Mouse (Mus musculus) left cerebral cortex, adult 11 months (tissue): ENCODE data around the gene Neurl3.

ENCODE experiments used
- DNase-seq: peaks from one replicate; pipeline ENCODE4 v3.0.0; 2022; ENCODE audit warnings: low spot score

Gene Neurl3

DNA sequence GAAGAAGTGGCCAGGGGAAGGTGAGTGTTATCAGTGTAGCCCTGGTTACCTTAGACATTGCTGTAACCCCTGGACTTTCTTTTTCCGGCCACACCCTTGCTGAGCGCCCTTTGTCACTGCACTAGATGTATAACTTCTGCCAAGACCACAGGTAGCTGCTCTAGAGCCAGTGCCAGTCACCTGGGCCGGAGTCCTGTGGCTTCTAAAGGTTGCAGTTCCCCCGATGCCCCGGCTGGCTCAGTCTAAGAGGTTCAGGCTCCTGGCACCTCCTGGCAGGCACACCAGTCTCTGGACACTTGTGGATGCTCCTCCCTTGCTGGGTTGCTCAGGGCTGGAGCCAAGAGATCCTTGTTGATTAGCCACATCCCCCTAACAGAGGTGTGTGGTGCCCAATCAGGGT, at the start of gene Neurl3:
TSS of gene Neurl3 (minus strand) at position 225 of the 400 bp plus-strand sequence.
- no peak for DNase-seq

DNA sequence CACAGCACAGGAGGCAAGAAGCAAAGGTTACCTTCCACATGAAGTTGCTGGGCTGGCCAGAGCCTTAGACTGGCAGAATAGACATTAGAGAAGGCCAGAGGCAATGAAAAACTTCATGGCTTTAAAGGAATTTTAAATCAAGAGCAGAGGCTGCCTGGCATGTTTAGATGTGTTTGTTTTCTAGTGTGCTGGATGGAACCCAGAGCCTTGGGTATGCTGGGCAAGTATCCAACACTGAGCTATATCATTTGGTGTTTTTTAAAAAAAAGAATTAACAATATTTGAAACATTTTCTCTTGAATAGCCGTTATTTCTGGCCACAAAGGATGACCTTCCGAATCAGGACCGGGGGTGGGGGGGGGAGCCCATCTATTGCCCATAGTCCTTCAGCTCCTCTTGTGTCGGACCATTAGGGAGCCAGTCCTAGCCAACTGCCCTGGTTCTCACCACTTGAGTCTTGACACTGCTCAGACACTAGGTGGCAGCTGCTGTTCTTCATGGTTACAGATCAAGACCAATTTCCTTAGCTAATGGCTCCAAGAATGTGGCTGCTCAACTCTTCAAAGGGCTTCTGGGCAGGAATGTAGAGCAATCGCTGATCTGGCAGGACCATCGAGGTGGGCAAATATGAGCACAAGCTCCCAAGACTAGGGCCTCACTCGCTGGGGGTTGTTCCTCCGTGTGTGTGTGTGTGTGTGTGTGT, 49.4 kb upstream of the Neurl3 start:
- DNase-seq, result peak; percentile 45

DNA sequence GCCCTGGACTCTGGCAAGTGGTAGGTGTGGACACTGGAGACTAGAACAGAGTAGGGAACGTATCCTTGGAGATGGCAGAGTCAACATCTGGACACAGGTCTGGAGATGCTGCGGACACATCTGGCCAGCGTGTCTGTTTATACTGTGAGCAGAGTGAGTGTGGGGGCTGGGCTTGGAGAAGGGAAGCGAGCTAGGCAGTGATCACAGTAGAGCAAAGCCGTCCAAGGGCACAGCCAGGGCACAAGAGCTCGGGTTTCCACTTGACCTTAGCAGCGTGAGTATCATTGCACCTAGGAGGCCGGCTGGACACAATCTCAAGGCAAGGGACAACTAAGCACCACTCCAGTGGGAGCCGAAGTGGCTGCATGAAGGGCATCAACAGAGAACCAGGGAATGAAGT, 48.6 kb upstream of the Neurl3 start:
- no peak for DNase-seq

DNA sequence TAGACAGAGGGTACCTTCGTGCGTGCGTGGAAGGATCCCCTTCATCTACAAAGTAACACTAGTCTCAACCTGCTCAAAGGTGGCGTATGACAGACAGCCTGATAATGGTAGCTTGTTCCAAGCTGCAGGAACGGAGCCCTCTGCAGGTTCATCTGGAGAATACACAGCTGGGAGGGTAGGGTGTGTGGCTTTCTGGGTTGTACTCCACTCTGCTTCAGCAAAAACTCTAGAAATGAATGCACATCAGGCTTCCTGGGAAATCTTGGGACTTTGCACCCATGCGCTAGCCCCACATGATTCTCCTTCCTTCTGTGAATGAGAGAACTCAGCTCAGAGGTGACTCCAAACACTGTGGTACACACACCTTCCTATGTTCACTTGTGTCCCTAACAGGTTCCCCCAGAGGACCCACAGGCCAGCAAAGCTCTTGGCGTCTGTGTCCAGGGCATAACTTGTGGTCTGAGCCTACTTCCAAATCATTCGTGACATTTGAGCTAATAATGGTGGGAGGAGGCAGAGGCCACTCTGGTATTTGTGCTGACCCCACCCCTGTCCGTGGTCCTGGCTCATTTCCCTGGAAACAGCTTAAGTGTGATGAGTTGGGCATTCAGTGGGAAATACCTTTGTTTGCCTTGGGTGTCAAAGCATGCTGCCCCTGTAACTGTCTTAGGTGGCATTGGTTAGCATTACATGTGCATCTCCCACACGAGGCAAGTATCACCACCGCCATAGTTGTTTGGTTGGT, 47.5 kb upstream of the Neurl3 start:
- no peak for DNase-seq

DNA sequence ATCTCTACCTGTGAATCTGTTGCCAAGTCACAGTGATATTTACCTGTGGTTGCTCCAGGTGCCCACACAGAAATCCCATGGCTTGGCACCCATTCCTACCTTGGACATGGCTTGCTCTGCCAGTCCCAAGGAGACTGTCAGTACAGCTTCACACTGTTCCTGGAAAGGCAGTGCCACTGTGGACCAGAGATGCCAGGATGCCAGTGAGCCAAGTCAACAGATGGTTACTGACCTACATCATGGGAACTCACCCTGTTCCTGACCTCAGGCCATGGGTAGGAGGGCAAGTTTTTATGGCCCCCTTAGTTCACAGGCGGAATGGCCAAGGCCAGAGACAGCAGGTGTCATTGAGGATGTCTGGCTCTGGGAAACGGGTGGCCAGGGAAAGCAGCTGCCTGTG, 46.7 kb upstream of the Neurl3 start:
- DNase-seq, result no peak

DNA sequence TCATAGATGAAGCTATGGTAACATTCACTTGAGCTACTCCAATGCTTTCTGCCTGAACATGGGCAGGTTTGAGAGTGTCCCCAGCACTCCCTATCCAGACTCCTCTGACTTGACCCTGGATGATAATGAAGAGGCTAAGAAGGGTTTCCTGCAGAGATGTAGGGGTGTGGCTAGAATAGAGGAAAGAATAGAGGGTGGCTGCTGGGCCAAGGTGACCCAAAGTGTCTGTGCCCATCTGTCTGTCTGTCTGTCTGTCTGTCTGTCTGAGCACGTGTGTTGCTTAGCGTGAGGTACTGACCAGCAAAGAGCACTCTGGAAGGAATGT, 41.3 kb upstream of the Neurl3 start:
- DNase-seq, result no peak

DNA sequence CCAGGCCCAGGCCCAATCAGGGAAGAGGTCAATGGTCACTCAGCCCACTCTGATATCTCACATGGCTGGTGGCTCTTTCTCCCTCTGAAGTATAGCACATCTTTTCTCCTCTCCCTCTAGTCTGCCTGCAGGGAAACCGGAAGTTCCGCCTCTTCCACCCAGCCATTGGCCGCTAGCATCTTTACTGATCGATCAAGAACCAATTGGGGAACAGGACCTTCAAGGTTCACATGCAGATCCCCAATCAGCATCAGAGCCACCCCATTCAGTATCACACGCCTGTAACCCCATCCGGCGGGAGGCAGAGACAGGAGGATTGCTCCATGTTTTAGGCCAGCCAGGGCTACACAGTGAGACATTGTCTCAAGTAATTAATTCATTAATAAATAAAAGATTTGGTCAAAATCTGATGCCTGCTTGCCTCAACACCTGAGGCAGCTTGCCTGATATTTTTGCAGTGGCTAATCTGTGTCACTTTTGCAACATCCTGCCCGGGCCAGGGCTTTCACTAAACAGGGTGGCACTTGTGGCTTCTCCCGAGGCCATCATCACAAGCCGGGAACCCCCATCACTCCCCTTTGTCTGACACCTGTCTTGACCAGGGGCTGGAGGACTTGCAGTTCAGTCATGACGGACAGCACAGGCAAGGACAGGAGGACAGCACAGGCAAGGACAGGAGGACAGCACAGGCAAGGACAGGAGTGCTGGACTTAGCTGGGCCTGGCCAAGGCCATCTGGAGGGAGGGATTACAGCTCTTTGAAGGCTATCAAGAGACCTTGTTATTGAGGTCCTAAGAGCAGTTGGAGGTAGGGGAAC, 40.7 kb upstream of the Neurl3 start:
- DNase-seq, result no peak

DNA sequence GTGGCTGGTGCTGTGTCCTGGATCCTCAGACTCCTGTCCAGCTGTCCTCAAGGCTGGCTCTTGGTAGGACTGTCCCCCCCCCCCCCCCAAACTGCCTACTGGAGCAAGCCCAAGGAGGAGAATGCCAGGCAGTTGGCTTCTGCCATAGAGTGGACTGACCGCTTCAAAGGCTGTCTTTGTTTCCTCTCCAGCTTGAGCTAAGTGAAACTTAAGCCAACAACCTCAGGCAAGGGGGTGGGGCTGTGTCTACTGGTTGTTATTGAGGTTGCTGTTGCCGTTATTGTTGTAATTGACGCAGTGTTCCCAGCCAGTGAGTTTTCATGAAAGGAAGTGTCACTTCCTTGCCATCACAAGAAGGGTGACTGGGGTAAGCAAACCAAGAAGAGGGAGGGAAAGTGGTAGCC, 35.0 kb upstream of the Neurl3 start:
- peak; percentile 57 for DNase-seq

DNA sequence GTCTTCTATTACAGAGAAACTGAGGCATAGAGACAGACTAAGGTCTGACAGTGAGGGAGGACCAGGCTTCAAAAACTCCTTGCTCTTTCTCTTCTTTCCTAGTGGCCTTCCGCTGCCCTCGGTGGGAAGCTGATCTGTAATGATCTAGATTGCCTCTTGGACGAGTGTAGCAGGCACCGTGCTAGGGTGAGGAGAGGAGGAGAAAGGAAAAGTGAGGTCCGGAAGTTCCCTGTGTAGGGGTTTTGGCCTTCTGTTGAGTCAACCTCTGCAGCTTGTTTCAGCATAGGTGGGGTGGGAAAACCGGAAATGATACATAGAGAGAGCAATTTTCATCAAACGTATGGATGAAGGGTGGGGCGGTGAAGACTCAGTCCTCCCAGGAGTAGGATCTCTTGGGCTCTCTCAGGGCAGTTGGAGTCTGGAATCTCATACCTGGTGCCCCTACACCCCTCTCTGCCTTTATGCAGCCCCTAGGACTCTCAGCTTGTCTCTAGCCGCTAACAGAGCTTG, 34.5 kb upstream of the Neurl3 start:
- DNase-seq, result no peak

DNA sequence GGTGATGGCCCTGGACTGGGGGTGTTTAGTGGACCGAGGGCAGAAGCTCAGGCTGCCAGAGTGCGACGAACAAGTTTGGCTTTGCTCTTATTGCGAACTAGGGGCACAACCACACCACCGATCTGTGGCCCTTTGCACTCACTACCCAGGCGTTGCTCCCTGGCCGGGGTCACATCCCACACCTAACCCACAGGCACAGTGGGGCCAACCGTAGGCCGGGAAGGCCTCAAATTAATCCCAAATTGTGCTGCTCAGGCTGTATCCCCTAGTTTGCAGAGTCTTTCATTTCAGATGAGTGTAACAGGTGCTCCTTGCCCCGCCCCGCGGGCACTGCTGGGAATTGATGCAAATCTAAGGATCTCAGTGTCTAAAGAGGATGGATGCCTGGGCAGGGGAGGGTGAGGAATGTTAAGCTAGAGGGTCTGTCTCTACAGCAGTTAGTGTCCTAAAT, 34.0 kb upstream of the Neurl3 start:
- no peak for DNase-seq

DNA sequence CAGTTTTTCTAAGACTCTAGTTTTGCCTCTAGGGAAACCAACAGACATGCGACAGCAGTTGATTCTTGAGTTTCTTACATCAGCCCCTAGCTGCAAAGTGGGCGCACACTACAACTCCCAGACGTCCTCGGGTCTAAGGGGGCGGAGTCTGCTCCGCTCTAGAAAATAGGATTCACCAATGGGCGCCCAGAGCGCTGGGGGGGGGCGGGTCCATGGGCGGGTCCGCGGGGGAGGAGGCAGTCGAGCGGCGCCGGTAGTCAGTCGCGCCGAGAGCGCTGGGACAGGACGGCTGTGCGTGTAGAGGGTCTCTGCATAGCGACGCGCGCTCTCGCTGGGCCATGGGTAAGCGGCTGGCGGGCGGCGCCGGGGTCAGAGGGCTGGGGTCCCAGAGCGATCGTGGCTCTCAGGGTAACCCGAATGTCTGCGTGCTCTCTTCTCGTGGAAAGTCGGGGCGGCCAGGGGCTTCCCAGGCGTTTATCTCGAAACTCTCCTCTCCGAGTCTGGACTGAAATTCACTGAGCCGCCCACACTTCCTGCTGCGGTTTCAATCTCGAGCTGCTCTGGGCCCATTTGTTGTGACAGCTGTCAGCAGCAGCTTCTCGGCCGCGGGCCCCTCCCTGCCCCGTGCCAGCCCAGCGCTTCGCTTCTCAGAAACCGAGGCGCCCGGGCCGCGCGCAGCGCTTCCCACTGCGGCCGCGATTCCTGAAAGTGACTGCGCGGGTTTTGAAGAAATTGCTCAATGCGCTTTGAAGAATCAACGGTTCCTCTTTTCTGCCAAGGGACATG, 33.2 kb upstream of the Neurl3 start, which contains the start of gene Arid5a:
TSS of gene Arid5a (plus strand) at position 239 of the 786 bp plus-strand sequence.
- DNase-seq, result peak; percentile 82

DNA sequence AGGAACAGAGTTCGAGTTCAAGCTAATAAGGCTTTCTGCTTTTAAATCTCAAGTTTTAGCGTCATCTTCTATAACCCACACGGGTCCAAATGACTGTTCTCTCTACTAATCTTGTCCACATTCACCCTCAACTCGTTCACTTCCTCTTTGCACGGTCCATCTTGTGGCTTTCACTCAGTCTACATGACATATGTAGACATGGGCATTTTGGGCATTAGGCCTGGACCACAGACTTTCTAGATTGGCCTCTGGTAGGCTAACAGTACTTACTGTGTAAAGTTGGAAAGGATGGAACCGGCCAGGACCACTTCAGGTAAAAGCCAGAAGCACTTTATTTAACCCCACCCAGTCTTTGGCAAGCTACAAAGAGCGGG, 32.6 kb upstream of the Neurl3 start:
- DNase-seq, result no peak

DNA sequence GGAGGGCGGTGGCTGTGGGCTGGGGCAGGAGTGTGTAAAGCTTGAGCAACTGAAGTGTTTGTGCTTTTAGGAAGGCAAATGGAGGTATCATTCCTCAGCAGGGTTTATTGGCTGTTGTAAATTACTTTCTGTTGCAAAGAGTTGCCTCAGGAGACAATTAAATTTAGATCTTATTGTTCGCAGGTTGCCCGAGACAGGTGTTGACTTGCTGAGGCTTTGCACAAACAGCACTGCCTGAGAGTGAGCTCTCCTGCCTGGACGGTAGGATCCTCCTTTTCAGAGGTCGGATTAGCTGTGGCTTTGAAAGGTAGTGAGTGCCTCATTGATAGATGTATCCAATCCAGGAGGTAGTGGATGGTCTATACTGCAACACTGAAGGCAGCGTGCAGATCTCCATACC, 31.6 kb upstream of the Neurl3 start:
- DNase-seq, result no peak

DNA sequence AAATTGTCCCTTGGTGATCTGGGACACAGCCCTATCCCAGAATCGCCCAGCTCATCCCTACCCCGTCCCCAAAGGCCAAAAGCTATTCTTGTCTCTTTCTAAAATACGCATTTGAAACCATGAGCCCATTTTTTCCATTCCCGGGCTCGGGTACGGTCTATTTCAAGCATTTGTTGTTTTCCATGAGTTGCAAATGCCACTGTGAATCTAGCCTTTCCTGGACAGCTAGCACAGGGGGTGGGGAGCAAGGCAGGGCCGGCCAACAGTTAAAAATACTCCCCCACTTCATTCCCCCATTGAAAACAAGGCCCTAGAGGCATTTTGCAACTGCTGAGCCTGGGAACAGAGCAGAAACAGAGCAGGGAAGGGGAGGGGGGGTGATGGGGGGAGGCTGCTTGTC, 30.3 kb upstream of the Neurl3 start:
- no peak for DNase-seq

DNA sequence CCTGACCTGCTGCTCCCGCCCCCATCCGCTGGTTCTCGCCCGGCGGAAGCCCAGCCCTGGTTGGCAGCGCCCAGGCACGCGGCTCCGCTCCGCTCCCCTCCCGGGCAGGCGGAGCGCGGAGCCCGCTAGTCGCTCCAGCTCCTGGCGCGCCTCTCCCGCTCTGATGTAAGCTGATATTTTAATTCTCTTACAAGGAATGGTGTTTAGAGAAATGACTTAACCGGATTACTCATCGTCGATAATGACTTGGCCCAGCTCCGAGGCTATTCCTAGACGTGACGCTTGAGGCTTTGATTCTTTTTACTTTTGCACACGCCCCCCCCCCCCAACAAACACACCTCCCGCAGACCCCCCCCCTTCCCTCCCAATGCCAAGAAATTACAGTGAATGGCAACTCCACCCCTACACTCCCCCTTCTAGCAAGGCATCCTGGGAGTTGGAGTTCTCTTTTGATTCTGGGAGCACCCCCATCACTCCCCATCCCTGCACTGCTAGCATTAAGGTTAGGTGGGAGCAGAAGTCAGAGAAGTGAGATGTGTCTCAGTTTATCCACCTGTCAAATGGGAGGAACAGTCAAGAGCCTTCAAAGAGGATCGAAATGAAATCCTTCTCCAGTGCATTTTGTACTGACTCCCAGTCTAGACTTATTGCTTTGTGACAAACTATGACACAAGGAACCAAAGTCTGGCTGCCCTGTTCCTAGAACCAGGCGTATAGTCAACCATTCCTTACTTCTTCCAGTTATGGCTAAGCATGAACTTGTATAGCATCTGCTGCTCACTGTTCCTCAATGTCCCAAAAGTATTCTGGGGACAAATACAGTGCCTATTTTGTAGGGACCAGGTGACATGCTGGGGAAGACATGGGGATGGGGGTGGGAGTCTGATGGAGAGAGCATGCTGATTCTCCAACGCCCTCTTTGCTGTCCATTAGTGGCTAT, 29.2 kb upstream of the Neurl3 start:
- DNase-seq, result peak; percentile 72

DNA sequence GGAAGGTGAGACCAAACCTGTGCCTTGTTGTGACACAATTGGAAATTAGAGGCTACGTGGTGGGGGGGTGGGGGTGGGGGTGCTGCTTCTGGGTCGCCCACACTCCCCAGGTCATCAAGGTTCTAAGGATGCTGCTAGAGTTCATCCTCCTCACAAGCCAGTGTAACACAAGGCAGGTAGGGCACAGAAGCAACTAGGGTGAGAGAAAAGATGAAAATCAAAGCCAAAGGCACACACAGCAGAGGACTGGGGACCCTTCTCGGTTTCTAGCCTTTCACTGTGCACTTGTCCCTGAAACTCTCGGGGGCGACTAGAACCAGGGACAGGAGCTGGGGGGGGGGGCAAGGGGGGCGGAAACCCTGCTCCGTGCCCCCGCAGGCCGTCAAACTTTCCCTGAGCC, 28.5 kb upstream of the Neurl3 start:
- no peak for DNase-seq

DNA sequence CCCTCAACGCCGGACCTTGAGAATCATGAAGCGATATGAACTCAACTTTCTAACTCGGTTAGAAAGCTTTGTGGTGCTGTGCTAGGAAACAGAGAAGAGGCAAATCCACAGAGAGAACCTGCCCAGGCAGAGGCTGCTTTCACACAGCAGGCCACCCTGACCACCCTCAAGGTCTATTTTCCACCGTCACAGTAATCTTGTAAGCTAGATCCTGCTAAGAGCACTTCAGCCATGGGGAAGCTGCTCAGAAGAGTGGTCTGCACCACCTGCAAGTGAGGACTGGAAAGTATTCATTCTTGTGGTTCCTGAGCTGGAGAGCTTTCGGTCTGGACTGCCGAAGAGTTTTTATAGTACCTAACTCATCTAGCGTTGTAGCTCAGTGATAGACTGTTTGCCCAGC, 27.8 kb upstream of the Neurl3 start:
- DNase-seq, result no peak

DNA sequence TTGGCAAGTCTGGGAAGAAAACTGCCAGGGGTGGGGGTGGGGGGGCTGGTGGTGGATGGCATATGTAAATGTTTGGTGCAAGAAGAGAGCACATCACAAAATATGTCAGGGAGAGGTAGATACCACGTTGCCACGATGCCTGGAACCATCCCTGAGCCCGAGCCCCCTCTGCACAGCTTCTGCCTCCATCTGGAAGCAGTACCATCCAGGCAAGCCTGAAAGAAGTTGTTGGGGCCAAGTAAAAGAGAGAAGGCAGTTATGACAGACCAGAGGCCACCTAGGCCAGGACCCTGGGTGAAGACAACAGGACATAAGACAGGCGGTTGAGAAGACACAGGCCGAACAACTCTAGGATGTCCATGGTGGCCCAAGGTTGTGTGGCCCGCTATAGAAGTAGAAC, 26.0 kb upstream of the Neurl3 start:
- no peak for DNase-seq

DNA sequence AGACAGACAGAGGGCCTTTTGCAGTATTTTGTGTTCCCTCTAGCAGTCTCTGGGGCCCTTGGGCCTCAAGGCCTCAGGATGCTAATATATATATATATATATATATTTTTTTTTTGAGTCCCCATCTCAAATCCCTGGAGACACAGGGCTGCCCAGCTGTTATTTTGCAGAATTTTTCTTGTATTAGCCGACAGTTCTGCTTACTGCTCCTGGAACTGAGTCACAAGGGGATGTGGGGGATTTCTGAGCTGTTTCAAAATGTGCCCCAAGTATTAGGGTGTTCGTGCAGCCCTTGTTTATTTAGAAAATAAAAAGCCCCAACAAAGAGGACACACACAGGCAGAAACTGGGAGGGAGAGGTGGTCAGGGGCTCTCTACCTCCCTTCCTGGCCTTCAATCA, 25.2 kb upstream of the Neurl3 start:
- no peak for DNase-seq

DNA sequence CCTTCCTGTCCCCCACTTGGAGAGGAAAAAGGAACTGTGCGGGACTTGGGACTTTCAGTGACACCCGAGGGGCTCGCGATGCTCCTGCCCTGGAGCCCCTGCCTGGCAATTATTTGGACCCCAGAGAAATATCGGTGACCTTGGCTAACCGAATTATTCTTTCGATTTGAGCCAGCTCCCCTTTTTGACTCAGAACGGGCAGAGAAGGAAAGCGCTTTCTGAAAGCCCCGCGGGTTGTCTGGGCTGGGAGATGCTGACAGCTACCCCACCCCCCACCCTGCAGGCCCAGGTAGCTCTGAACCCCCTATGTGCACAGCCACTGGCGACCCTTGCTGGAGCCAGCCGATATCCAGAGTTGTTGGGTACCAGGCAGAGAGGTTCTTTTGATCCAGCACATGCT, 24.6 kb upstream of the Neurl3 start:
- no peak for DNase-seq

DNA sequence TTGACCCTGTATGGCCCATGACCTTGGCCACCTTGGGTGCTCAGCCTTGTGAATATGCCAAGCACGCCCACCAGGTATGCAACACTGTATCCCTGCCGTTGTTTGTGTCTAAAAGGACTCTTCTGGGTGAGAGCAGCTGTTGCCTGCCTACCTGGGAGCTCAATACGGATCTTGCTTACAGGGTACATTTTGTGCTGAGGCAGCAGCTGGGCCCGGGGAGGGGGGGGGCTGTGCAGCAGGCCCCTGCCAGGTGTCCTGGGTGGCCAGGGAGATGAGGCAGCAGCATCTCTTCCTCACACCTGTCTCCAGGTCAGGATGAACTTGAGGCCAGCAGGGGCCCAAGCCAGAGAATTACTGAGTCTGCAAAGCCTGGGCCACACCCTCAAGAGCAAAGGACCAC, 23.6 kb upstream of the Neurl3 start:
- DNase-seq, result no peak
